Mouse (Mus musculus) hindbrain, postnatal 0 days (tissue): ENCODE measurements around the gene Anp32e. TPM values are rescaled to one million over a fixed set of nuclear protein-coding genes. Genes with fewer than 3 reads are reported as not detected.

Experiments used
- ATAC-seq: fragments of 200-750 bp; cut with Nextera tagmentation; 2 replicates; pipeline ENCODE4 v1.8.0; 2017; ENCODE audit warnings: mild to moderate bottlenecking, moderate TSS enrichment, moderate library complexity
- DNase-seq: peaks from one replicate; pipeline ENCODE4 v3.0.0-alpha.2; 2015; ENCODE audit warnings: low spot score
- H3K27ac ChIP-seq: fragments of 300-500 bp; sonication (generic); 2 replicates; pipeline ENCODE4 v1.5.1; 2014; ENCODE audit warnings: mild to moderate bottlenecking
- H3K27me3 ChIP-seq: fragments of 300-500 bp; sonication (generic); 2 replicates; pipeline ENCODE4 v1.6.1; 2014; ENCODE audit warnings: low read length, mixed read lengths; ENCODE audit not compliant: insufficient read depth
- H3K36me3 ChIP-seq: fragments of 300-500 bp; sonication (generic); 2 replicates; pipeline ENCODE4 v1.6.1; 2014; ENCODE audit warnings: low read length, mixed read lengths; ENCODE audit not compliant: insufficient read depth
- H3K4me1 ChIP-seq: fragments of 300-500 bp; sonication (generic); 2 replicates; pipeline ENCODE4 v1.6.1; 2014; ENCODE audit warnings: antibody characterized with exemption, low read length, mixed read lengths; ENCODE audit not compliant: insufficient read depth
- H3K4me2 ChIP-seq: fragments of 300-500 bp; sonication (generic); 2 replicates; pipeline ENCODE4 v1.6.1; 2014; ENCODE audit warnings: low read depth, mild to moderate bottlenecking, low read length, moderate library complexity, mixed read lengths
- H3K4me3 ChIP-seq: fragments of 300-500 bp; sonication (generic); 2 replicates; pipeline ENCODE4 v1.5.1; 2014; ENCODE audit warnings: low read length
- H3K9ac ChIP-seq: fragments of 300-500 bp; sonication (generic); replicated peaks from 2 replicates; pipeline ENCODE4 v1.6.1; 2014; ENCODE audit warnings: mild to moderate bottlenecking, low read length, moderate library complexity, mixed read lengths
- H3K9me3 ChIP-seq: fragments of 300-500 bp; sonication (generic); 2 replicates; pipeline ENCODE4 v1.6.1; 2016; ENCODE audit warnings: low read length, mixed read lengths
- CTCF ChIP-seq: IDR thresholded peaks from 2 replicates; pipeline ENCODE4 v1.5.1; 2016; ENCODE audit warnings: antibody characterized with exemption, control low read depth, low read depth
- WGBS: fragments of 180-500 bp; shearing (Covaris S2); extraction: QIAGEN DNeasy Blood & Tissue Kit; methylation state at CpG from one replicate; pipeline ENCODE4 v1.1.7; 2014; 5-methylcytosine and 5-hydroxymethylcytosine counted together
- polyA plus RNA-seq: library from polyadenylated mRNA; unstranded; fragments of >200 nt; fragmentation: Nextera tagmentation; extraction: Ambion mirVana; gene quantifications from 2 replicates; pipeline ENCODE4 v1.2.1, GENCODE M21; 2015
- total RNA-seq: library from RNA; depleted of rRNA; stranded (reverse); fragments of >200 nt; gene quantifications from 2 replicates; pipeline ENCODE4 v1.2.3, GENCODE M21; 2014

Gene Anp32e
- total and polyA plus RNA-seq, 2 experiments from 2014 or later = 27.5 to 127 TPM

GRCm38 (mm10) chr3:95899800-95900524 is 29.1 kb upstream of the Anp32e start:
- H3K4me2 ChIP-seq = no peak overlapping the region

GRCm38 (mm10) chr3:95901616-95902372 is 27.3 kb upstream of the Anp32e start:
- Histone ChIP-seq H3K9me3 (no peaks in the 10 kb centered on the region), H3K27me3 (peaks cover 8% of the 10 kb centered on the region; the same call in 1 of the 2 replicates), H3K27ac (no peak overlapping the region), H3K36me3 (0 out of 2 replicates have a peak, but pooled peaks cover 3% of the 10 kb centered on the region), H3K4me2 (no peak overlapping the region), H3K4me3 (no peak overlapping the region), H3K9ac (no peak overlapping the region), H3K4me1 (peaks cover 11% of the 10 kb centered on the region; the same call in 1 of the 2 replicates)
- TF ChIP-seq CTCF = no peak
- ATAC-seq (no peak), DNase-seq (no peak)
- WGBS = 65% methylated on average over 9 of the region's 9 CpGs

More at GRCm38 (mm10) chr3:95899800-95900524, 29.1 kb upstream of the Anp32e start:
- Histone ChIP-seq H3K4me3 (no peak overlapping the region), H3K9me3 (no peaks in the 10 kb centered on the region), H3K4me1 (peaks cover 5% of the 10 kb centered on the region; the same call in 1 of the 2 replicates), H3K9ac (no peak overlapping the region), H3K36me3 (0 out of 2 replicates have a peak, but pooled peaks cover 3% of the 10 kb centered on the region), H3K27me3 (peaks cover under 1% of the 10 kb centered on the region; the same call in 1 of the 2 replicates), H3K27ac (no peak overlapping the region)
- no peak for DNase-seq
- no peak for TF ChIP-seq CTCF
- no peak for ATAC-seq
- WGBS = 74% methylated on average over 13 of the region's 13 CpGs

- TF ChIP-seq CTCF = no peak
- DNase-seq (no peak), ATAC-seq (no peak)
- no peak overlapping the region for H3K4me2 ChIP-seq
- no peaks in the 10 kb centered on the region for H3K9me3 ChIP-seq
- peaks cover 11% of the 10 kb centered on the region; the same call in 1 of the 2 replicates for H3K4me1 ChIP-seq
- H3K9ac ChIP-seq = no peak overlapping the region
- no peak overlapping the region for H3K4me3 ChIP-seq
- H3K36me3 ChIP-seq = 0 out of 2 replicates have a peak, but pooled peaks cover 3% of the 10 kb centered on the region
- no peak overlapping the region for H3K27ac ChIP-seq
- H3K27me3 ChIP-seq = peaks cover 8% of the 10 kb centered on the region; the same call in 1 of the 2 replicates
Measured at GRCm38 (mm10) chr3:95902373-95902625, 26.7 kb upstream of the Anp32e start.

- H3K27me3 ChIP-seq = peaks cover 8% of the 10 kb centered on the region; the same call in 1 of the 2 replicates
- H3K4me1 ChIP-seq = peaks cover 11% of the 10 kb centered on the region; the same call in 1 of the 2 replicates
- H3K9ac ChIP-seq = no peak overlapping the region
- TF ChIP-seq CTCF = no peak
- no peak overlapping the region for H3K4me3 ChIP-seq
- H3K9me3 ChIP-seq = no peaks in the 10 kb centered on the region
- H3K36me3 ChIP-seq = 0 out of 2 replicates have a peak, but pooled peaks cover 1% of the 10 kb centered on the region
- DNase-seq = no peak
- 22% methylated on average over 5 of the region's 6 CpGs for WGBS
- ATAC-seq = no peak; the same call in 1 of the 2 replicates
- no peak overlapping the region for H3K27ac ChIP-seq
- H3K4me2 ChIP-seq = no peak overlapping the region
Measured at GRCm38 (mm10) chr3:95902643-95903042, 26.4 kb upstream of the Anp32e start.

GRCm38 (mm10) chr3:95903753-95904502 is 25.1 kb upstream of the Anp32e start:
- DNase-seq (no peak), ATAC-seq (no peak)
- Histone ChIP-seq H3K4me3 (peak overlapping the region; percentile 17), H3K27ac (no peak overlapping the region), H3K36me3 (no peaks in the 10 kb centered on the region), H3K9me3 (no peaks in the 10 kb centered on the region), H3K4me1 (peaks cover 11% of the 10 kb centered on the region; the same call in 1 of the 2 replicates), H3K9ac (0 out of 2 replicates have a peak overlapping the region, but pooled peaks have one; percentile 2), H3K4me2 (peak overlapping the region; percentile 53), H3K27me3 (peaks cover 8% of the 10 kb centered on the region; the same call in 1 of the 2 replicates)
- 5% methylated on average over 15 of the region's 15 CpGs for WGBS
- no peak for TF ChIP-seq CTCF

GRCm38 (mm10) chr3:95904568-95904967 is 24.5 kb upstream of the Anp32e start, which contains the start of gene Car14:
Car14 (minus strand) TSS chr3:95904691.
- DNase-seq (no peak), ATAC-seq (0 out of 2 replicates have a peak, but pooled peaks have one; percentile 24)
- no peak within 1 kb of the TSS for H3K27ac ChIP-seq
- under 1% methylated on average over 15 of the region's 15 CpGs for WGBS
- no peaks in the 10 kb centered on the region for H3K9me3 ChIP-seq
- no peak for TF ChIP-seq CTCF
- 0 out of 2 replicates have a peak within 1 kb of the TSS, but pooled peaks have one; percentile 17 for H3K9ac ChIP-seq
- H3K4me2 ChIP-seq = peak within 1 kb of the TSS; percentile 53
- H3K4me3 ChIP-seq = peak within 1 kb of the TSS; percentile 17
- no peaks in the 10 kb centered on the region for H3K36me3 ChIP-seq
- H3K4me1 ChIP-seq = peaks cover 11% of the 10 kb centered on the region; the same call in 1 of the 2 replicates
- H3K27me3 ChIP-seq = peaks cover 8% of the 10 kb centered on the region; the same call in 1 of the 2 replicates
